Comparison of ENCODE assay signal across 8 mouse cellular contexts in the genomic region with DNA sequence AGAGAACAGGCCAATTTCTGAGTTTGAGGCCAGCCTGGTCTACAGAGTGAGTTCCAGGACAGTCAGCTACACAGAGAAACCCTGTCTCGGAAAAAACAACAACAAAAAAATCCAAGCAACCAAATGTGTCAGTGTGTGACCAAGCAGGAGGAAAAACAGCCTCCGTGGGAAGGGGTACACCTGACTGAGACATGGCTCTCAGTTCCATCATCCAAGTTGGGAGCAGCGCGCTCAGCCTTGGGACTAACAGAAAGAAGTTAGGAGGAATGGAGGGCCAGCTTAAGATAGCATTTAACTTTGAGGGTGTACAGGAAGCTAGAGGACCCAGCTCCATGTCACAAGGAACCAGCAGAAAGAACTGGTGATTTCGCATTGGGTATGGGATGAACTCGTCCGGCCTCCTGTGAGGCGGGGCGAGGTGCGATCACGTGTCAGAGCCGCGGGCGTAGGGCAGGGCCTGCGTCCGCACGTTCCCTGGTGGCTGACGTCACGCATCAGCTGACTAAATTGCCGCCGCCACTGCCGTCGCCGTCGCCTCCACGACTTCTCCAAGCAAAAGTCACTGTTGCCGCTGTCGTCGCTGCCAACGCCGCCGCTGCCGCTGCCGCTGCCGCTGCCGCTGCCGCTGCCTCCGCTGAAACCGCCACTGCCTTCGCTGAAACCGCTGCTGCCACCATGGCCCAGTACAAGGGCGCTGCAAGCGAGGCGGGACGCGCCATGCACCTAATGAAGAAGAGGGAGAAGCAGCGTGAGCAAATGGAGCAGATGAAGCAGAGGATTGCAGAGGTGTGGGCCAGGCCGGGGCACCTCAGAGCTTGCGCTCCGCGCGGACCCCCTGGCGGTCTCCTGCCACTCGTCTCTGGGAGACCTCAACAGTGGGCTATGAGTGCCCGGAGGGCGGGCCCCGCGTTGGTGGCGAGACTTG. TPM values are rescaled to one million over a fixed set of nuclear protein-coding genes. Genes with fewer than 3 reads are reported as not detected.
A peak's percentile ranks its signal among the peaks of the same experiment; 100 is the strongest.
DNase-seq lines count a peak whose midpoint lies in the region; ATAC-seq and TF ChIP-seq lines count a peak whose summit lies in the region.

A gene (plus strand): TSS at position 494 of the 925 bp plus-strand sequence.

- peak within 1 kb of the TSS; percentile 87 for H3K4me3 ChIP-seq in gastrocnemius, adult 2 months
- peak within 1 kb of the TSS; percentile 63 for H3K4me3 ChIP-seq in hindbrain, embryonic 16.5 days (ENCODE audit: low read length)
- peak within 1 kb of the TSS; percentile 65 for H3K4me3 ChIP-seq in left cerebral cortex, adult 2 months
- H3K4me3 ChIP-seq in macrophage (ENCODE audit: inconsistent target) = peak within 1 kb of the TSS; percentile 51

- peak within 1 kb of the TSS; percentile 74 for H3K9ac ChIP-seq in hindbrain, embryonic 16.5 days (ENCODE audit: low read depth, low read length)

- TF ChIP-seq CTCF in gastrocnemius, adult 2 months (IDR thresholded peaks at IDR 0.05) = no peak
- no peak for TF ChIP-seq CTCF in left cerebral cortex, adult 2 months (IDR thresholded peaks at IDR 0.05)

- intact Hi-C loops in gastrocnemius, adult 2 months (cut with DNase I) = loop anchor here (5.0 kb wide), 1 partner anchor 41 kb away; a partner anchor contains a TSS
- intact Hi-C loops in left cerebral cortex, adult 2 months (cut with DNase I) = no loop called here

- H3K4me1 ChIP-seq in hindbrain, embryonic 16.5 days (ENCODE audit: control insufficient read depth, insufficient read depth, low read depth, low read length) = peaks cover 5% of the 10 kb centered on the region

- peaks cover 8% of the 10 kb centered on the region; the same call in 1 of the 2 replicates for H3K36me3 ChIP-seq in hindbrain, embryonic 16.5 days (ENCODE audit: control insufficient read depth, insufficient read depth, low read length)
- peaks cover 9% of the 10 kb centered on the region; the same call in 1 of the 2 replicates for H3K36me3 ChIP-seq in macrophage (ENCODE audit: inconsistent target)

- H3K27me3 ChIP-seq in hindbrain, embryonic 16.5 days (replicated peaks; ENCODE audit: control insufficient read depth, insufficient read depth, low read length) = no peaks in the 10 kb centered on the region

- no peaks in the 10 kb centered on the region for H3K9me3 ChIP-seq in hindbrain, embryonic 16.5 days (ENCODE audit: control insufficient read depth, low read length)

- H3K79me2 ChIP-seq in macrophage (ENCODE audit: inconsistent target) = peaks cover 23% of the 10 kb centered on the region

- 19% methylated on average over 47 of the region's 59 CpGs for WGBS in hindbrain, embryonic 16.5 days
- 17% methylated on average over 47 of the region's 59 CpGs for WGBS in macrophage (ENCODE audit: missing documents)

- H3K4me2 ChIP-seq in hindbrain, embryonic 16.5 days (ENCODE audit: low read length) = peak within 1 kb of the TSS; percentile 71

- peak; percentile 96 for ATAC-seq in activated CD4-positive, CD25-positive, alpha-beta regulatory T cell, adult 4 months
- peak; percentile 99 for ATAC-seq in common myeloid progenitor, adult 5-6 weeks (replicated peaks; ENCODE audit: low read depth, poor library complexity, severe bottlenecking)
- ATAC-seq in hindbrain, embryonic 16.5 days = peak; percentile 97

- peak within 1 kb of the TSS; percentile 94 for H3K27ac ChIP-seq in gastrocnemius, adult 2 months
- peak within 1 kb of the TSS; percentile 90 for H3K27ac ChIP-seq in hindbrain, embryonic 16.5 days (ENCODE audit: low read depth, low read length)
- H3K27ac ChIP-seq in left cerebral cortex, adult 2 months = peak within 1 kb of the TSS; percentile 84
- H3K27ac ChIP-seq in macrophage = peak within 1 kb of the TSS; percentile 60

- DNase-seq in gastrocnemius, adult 2 months = peak; percentile 94
- DNase-seq in left cerebral cortex, adult 2 months (ENCODE audit: extremely low spot score in 1 of 2, low spot score in 2 of 2) = peak; percentile 83 to 89
- DNase-seq in retina, postnatal 7 days (ENCODE audit: low read depth, low spot score) = peak; percentile 65
- peak; percentile 65 to 84 for DNase-seq in urinary bladder, adult 18-20 months (ENCODE audit: low spot score in 2 of 2)

RNA-seq across cellular contexts. Expression of the gene that starts here (rescaled TPM):
- polyA plus RNA-seq in activated CD4-positive, CD25-positive, alpha-beta regulatory T cell, adult 4 months (2017; shearing (Covaris generic)) = 10 to 100 TPM; 63.2 to 71.0 TPM
- total RNA-seq in common myeloid progenitor, adult 5-6 weeks (2017) = 41.7 and 54.4 TPM in 2 replicates
- total RNA-seq in gastrocnemius, adult 2 months (2021) = 10 to 100 TPM; 22.5 to 27.6 TPM
- polyA plus RNA-seq in hindbrain, embryonic 16.5 days (2015; fragmentation: Nextera tagmentation; extraction: Ambion mirVana) = 61.5 and 61.7 TPM in 2 replicates
- total RNA-seq in left cerebral cortex, adult 2 months (2021) = 10 to 100 TPM; 25.7 to 31.7 TPM
- total RNA-seq in macrophage (2018; cell fraction: chromatin; rRNA removed) = 100 to 1,000 TPM in 3 of 26 experiments, 10 to 100 TPM in 23; 14.9 to 169 (median 41.4) TPM
- 100 to 1,000 TPM in 12 of 26 experiments, 10 to 100 TPM in 14; 52.4 to 157 (median 84.8) TPM for total RNA-seq in macrophage (2018; cell fraction: cytosol; rRNA removed)
- 10 to 100 TPM; 17.0 to 89.1 (median 39.0) TPM for total RNA-seq in macrophage (2018; cell fraction: nucleus; rRNA removed)
- polyA plus RNA-seq in macrophage (2018) = 106 to 278 TPM (median 113 TPM) in 3 replicates

Comparison
In these comparisons a context has a peak if more than half of its experiments do, and no peak if none do; other contexts are left out.
1. Peak in every context shown above with its lines: DNase-seq, ATAC-seq, H3K4me3 ChIP-seq and H3K27ac ChIP-seq.